Mouse (Mus musculus) heart, adult 18-20 months (tissue): ENCODE measurements around the gene Nop14. TPM values are rescaled to one million over a fixed set of nuclear protein-coding genes. Genes with fewer than 3 reads are reported as not detected.

Source experiments
- DNase-seq, 2 experiments: peaks; one replicate each; pipeline ENCODE4 v3.0.0; 2021 to 2022; ENCODE audit warnings: mixed read lengths in 1 of 2
- long read RNA-seq, 2 experiments: library from polyadenylated mRNA; stranded (forward); transcript quantifications; one replicate each; pipeline ENCODE4 v2.0.0; 2021
- total RNA-seq, 2 experiments: library from RNA; stranded (reverse); gene quantifications; 2 replicates each; pipeline ENCODE4 v1.2.3; 2021

Nop14 gene
- 10 to 100 TPM; 13.7 to 17.5 TPM for total RNA-seq
- long read RNA-seq, experiment 1, transcript Nop14-201 (18 exons, 2,702 nt), result major isoform, 14 of 17 reads
- long read RNA-seq, experiment 1, partial matches to known transcripts, result 1 of 17 reads
- long read RNA-seq, experiment 1, other reads (novel, unspliced or antisense), result 2 of 17 reads
- long read RNA-seq, experiment 2, transcript Nop14-201 (18 exons, 2,702 nt), result major isoform, 5 of 8 reads
- long read RNA-seq, experiment 2, partial matches to known transcripts, result 3 of 8 reads
- long read RNA-seq, experiment 2, other reads (novel, unspliced or antisense), result 0 of 8 reads

DNA sequence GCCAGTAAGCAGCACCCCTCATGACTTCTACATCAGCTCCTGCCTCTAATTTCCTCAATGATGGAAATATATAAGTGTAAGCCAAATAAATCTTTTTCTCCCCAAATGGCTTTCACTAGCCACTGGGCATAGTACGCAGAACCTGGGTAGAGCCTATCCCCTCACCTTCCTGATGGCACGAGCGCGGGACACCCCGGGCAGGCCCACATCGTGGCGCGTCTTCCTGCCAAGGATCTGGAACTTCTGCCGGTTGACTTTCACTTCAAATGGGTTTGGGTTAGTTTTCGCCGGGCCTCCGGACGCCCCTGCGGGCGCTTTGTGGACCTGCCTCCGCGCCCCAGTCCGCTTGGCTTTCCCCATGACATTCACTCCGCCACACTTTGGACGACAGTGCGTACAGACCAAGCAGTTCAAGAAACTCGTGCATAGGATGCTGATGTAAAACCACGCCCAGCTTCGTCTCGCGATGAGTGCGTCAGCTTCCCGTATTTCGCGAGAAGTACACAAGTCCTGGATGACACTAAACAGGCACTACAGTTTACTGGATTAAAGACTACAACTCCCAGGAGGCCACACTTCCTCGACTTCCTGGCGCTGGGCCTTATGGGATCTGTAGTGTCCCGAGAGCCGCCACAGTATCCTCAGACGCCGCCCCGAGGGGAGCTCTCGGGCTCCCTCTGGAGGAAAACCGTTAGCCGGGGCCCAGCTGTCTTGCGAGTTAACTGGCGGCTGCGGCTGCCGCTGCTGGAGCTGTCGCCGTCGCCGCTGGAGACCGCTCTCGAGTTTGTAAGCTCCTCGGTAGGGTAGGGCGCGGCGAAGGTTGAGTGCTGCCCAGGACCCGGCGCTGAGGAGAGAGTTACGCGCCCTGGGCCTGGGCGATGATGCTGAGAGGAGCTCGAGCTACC, at the start of gene Nop14, which contains the start of gene Grk4:
Gene Nop14 (minus strand): TSS at position 463 of the 905 bp plus-strand sequence.
Gene Grk4 (plus strand): TSS at position 694 of the 905 bp plus-strand sequence.
- DNase-seq, result peak; percentile 100

- DNase-seq, result no peak
Measured at GRCm38 (mm10) chr5:34708436-34708835, 48.5 kb upstream of the Nop14 start.

DNA sequence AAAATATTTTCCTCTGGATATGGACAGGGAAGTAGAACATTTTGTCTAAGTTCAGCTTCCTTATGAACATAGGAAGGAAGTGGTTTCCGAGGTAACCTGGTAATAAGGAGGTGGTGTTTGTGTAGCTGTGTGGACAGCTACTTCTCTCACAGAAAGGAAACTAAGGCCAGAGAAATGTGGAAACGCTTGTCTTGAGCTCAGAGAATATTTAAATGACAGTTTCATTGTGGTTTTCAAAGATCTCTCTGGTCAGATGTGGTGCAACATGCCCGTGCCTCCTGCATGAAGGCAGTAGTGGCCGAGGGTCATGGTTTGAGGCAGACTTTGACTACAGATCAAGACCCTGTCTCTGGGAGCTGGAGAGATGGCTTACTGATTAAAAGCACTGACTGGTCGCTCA, 35.6 kb upstream of the Nop14 start:
- DNase-seq, result peak in 1 of 2 experiments; percentile 14

DNA sequence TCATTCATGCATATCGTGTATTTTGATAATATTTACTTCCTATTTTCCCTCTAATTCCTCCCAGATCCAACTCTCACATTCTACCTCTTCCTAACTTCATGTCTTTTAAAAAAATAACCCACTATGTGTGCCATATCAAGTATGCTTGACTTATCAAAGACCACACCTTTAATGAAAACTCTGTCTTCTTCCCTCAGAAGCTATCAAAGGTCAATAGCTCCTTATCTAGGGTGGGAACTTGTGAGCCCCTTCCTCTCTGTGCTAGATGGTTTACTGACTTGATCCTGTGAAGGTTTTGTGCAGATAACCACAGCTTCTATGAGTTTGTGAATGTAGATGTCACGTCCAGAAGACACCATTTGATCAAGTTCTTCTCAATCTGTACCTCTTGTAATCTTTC, 32.8 kb upstream of the Nop14 start:
- no peak for DNase-seq

- no peak for DNase-seq
Measured at GRCm38 (mm10) chr5:34689868-34690267, 29.9 kb upstream of the Nop14 start.

DNA sequence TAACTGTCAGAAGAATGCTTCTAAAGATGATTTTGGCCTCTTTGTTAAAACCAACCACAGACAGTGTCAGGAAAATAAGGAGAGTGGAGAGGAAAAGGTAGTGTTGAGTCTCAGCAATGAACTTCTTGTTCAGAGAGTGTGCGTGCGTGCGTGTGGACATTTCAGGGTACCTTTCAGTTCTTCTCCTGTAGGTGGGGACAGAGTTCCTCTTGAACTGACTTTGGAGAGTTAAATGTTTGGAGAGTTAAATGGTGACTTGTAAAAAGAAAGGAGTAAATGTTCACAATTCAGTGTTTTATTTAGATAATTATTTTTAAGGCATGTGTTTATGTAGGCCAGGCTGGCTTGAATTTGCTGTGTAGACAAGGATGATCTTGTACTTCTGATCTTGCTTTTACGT, 10.3 kb upstream of the Nop14 start:
- no peak for DNase-seq

GRCm38 (mm10) chr5:34669493-34669892, 9.5 kb upstream of the Nop14 start:
- no peak for DNase-seq

DNA sequence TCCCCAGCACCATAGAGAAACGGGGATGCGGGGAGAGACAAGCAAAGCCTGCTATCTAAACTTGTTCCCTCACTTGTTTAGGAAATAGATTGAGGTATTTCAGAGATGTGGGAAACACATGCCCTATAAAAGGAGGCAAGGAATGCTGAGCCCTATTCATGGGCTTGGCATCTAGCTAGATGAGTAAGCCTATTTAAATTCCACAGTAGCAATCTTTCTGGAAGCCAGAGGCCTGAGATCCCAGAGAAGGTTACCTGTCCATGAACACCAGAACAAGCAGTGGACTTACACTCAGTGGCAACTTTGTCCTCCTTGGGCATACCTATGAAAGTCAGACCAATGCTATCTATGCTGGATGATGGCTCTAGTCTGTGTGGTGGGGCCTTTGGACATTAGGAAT, 3.3 kb upstream of the Nop14 start:
- DNase-seq, result no peak

GRCm38 (mm10) chr5:34661909-34662308, 2.0 kb upstream of the Nop14 start:
- no peak for DNase-seq

DNA sequence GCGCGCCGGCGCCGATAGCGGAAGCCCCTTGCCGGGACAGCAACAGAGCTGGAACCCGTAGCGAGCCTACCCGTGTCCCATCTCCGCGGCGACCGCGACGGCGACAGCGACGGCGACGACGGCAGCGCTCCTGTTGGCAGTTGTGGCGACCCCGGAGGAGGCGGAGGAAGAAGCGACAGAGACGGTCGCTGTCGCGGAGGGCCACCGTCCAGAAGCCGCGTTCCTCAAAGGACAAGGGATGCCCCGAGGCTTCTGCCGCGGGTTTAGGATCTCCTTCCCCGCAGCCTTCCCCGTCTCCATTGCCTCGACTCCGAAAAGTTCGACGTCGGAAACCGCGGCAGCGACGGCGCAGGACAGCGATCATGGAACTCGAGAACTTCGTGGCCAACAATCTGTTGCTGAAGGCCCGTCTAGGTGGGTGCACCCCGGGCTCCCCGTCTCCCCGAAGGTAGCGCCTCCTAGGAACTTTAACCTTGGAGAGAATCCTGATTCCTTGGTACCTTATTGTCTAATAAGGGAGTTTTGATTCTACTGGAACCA, 713 bp upstream of the Nop14 start:
- DNase-seq, result no peak

DNA sequence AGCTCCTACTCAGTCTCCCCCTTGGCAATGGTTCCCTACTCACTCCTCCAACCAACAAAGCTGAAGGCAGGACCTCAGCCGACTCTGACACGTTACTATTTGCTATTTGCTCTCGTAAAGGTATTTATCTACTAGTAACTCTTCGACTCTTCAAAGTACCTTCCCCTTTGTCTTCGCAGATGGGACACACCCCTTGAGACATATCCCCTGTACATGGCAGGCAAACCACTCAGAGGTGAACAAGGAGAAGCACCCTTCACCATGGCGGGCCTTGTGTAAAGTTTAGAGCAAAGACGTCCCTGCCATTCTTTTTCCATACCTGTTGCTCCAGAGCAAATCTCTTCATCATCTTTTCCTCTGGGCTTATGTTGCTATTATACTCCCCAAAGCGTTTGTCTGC, 2.4 kb downstream of the Nop14 start:
- no peak for DNase-seq

GRCm38 (mm10) chr5:34654881-34655280, 5.1 kb downstream of the Nop14 start:
- DNase-seq, result no peak

DNA sequence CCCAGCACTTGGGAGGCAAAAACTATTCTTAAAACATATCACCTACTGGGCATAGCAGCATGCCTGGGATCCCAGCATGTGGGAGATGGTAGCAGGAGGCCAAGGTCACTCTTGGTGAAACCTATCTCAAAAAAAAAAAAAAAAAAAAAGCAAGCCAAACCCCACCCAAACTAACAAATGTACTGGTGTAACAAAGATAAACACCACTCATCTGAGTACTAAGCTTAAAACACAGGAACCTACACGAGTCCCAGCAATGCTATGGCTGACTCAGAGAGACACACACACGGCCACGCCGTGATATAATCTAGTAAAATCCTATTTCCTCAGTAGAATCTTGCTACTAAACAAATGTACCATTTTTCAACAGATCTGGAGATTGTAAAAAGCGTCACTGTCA, 7.0 kb downstream of the Nop14 start:
- no peak for DNase-seq

- peak; percentile 43 to 81 for DNase-seq
Measured at GRCm38 (mm10) chr5:34647581-34647980, 12.4 kb downstream of the Nop14 start.

GRCm38 (mm10) chr5:34642932-34643331, 17.0 kb downstream of the Nop14 start:
- DNase-seq, result peak; percentile 61 to 62

GRCm38 (mm10) chr5:34641991-34642390, 18.0 kb downstream of the Nop14 start:
- no peak for DNase-seq

DNA sequence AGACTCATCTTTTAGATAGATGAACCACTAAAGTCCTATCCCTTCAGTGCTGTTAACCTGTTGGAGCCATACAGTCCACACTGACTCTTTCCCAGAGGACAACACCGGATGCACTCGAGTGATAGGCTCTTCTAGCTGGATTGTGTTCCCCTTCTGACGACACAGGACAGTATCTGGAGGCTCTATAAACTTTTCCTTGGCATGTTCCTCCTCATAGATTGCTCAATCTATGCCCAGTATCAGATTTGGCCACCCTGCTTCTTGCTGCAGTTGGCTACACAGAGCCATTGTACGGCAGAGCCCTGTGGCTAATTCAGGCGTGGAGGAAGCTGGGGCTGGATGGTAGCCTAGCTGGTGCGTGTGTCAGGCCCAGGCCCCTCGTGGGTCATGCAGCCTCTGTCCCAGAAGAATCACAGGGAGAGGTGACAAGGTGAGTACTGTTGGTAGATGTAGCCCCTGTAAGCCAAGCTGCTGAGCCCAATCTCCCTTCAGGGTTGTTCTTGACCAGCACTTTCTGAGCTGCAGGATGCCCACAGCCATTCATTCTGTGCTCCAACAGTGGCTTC, 22.3 kb downstream of the Nop14 start:
- DNase-seq, result no peak

GRCm38 (mm10) chr5:34636481-34637287, 23.3 kb downstream of the Nop14 start, which contains the start of gene Mfsd10:
Gene Mfsd10, minus strand, starts transcription at chr5:34637212.
- peak; percentile 87 to 90 for DNase-seq

GRCm38 (mm10) chr5:34635665-34636192, 24.2 kb downstream of the Nop14 start:
- DNase-seq, result peak in 1 of 2 experiments; percentile 14

GRCm38 (mm10) chr5:34634746-34635400, 25.1 kb downstream of the Nop14 start:
- DNase-seq, result peak in 1 of 2 experiments; percentile 14

GRCm38 (mm10) chr5:34633641-34634040, 26.3 kb downstream of the Nop14 start:
- peak; percentile 40 to 67 for DNase-seq
